Mouse (Mus musculus) MEL (cell line): ENCODE measurements around the gene Entr1. TPM values are rescaled to one million over a fixed set of nuclear protein-coding genes. Genes with fewer than 3 reads are reported as not detected.

Experiments used
- DNase-seq: peaks from one replicate; pipeline ENCODE4 v3.0.0; 2011; ENCODE audit warnings: low read depth, low spot score
- H3K27ac ChIP-seq: 2 replicates; pipeline ENCODE4 v1.5.1; 2012; ENCODE audit warnings: low read depth, mild to moderate bottlenecking, control low read depth, low read length, moderate library complexity; ENCODE audit not compliant: control insufficient read depth
- H3K27me3 ChIP-seq, 2 experiments: fragments of 150-350 bp in 1 of 2; sonication (generic) in 1 of 2; 2 replicates each; pipeline ENCODE4 v1.6.1; 2012; ENCODE audit warnings: low read length in 2 of 2, mild to moderate bottlenecking in 2 of 2, improper control_type of control experiment in 1 of 2, moderate library complexity in 1 of 2; ENCODE audit not compliant: insufficient read depth in 2 of 2, control insufficient read depth in 1 of 2
- H3K36me3 ChIP-seq, 2 experiments: 2 replicates each; pipeline ENCODE4 v1.6.1; 2012 to 2014; ENCODE audit warnings: low read length in 2 of 2, improper control_type of control experiment in 1 of 2, inconsistent platforms in 1 of 2, mild to moderate bottlenecking in 1 of 2; ENCODE audit not compliant: insufficient read depth in 2 of 2, control insufficient read depth in 1 of 2
- H3K4me1 ChIP-seq, 2 experiments: fragments of 150-350 bp in 1 of 2; sonication (generic) in 1 of 2; 2 replicates each; pipeline ENCODE4 v1.6.1; 2012; ENCODE audit warnings: low read length in 2 of 2, improper control_type of control experiment in 1 of 2, mild to moderate bottlenecking in 1 of 2; ENCODE audit not compliant: insufficient read depth in 2 of 2, control insufficient read depth in 1 of 2
- H3K4me3 ChIP-seq, 2 experiments: fragments of 150-350 bp in 1 of 2; sonication (generic) in 1 of 2; 2 replicates each; pipeline ENCODE4 v1.5.1; 2012; ENCODE audit warnings: low read depth in 2 of 2, low read length in 2 of 2, mild to moderate bottlenecking in 2 of 2, moderate library complexity in 2 of 2, control low read depth in 1 of 2, improper control_type of control experiment in 1 of 2; ENCODE audit not compliant: control insufficient read depth in 1 of 2, insufficient read depth in 1 of 2
- H3K79me2 ChIP-seq: 2 replicates; pipeline ENCODE4 v1.6.1; 2012; ENCODE audit warnings: mild to moderate bottlenecking, low read length, moderate library complexity; ENCODE audit not compliant: control insufficient read depth, poor library complexity, insufficient read depth
- H3K9ac ChIP-seq: 2 replicates; pipeline ENCODE4 v1.6.1; 2012; ENCODE audit warnings: low read depth, mild to moderate bottlenecking, control low read depth, low read length, moderate library complexity; ENCODE audit not compliant: control insufficient read depth, poor library complexity, severe bottlenecking
- H3K9me3 ChIP-seq: fragments of 150-350 bp; sonication (generic); replicated peaks from 2 replicates; pipeline ENCODE4 v1.6.1; 2012; ENCODE audit warnings: mild to moderate bottlenecking, low read length, improper control_type of control experiment, moderate library complexity; ENCODE audit not compliant: insufficient read depth
- CHD1 ChIP-seq: IDR thresholded peaks from 2 replicates; pipeline ENCODE4 v1.6.1; 2012; ENCODE audit warnings: low read depth, mild to moderate bottlenecking, inconsistent platforms, low read length, improper control_type of control experiment
- CHD2 ChIP-seq: IDR thresholded peaks from 2 replicates; pipeline ENCODE4 v1.6.1; 2011; ENCODE audit warnings: low read length, improper control_type of control experiment
- ELF1 ChIP-seq: IDR thresholded peaks from 2 replicates; pipeline ENCODE4 v1.6.1; 2014; ENCODE audit warnings: low read depth, mild to moderate bottlenecking, inconsistent platforms, low read length, improper control_type of control experiment, moderate library complexity
- EP300 ChIP-seq, 2 experiments: IDR thresholded peaks; 2 replicates each; pipeline ENCODE4 v1.6.1; 2011; ENCODE audit warnings: improper control_type of control experiment in 2 of 2, low read length in 2 of 2, low read depth in 1 of 2, mild to moderate bottlenecking in 1 of 2
- ETS1 ChIP-seq: IDR thresholded peaks from 2 replicates; pipeline ENCODE4 v1.6.1; 2012; ENCODE audit warnings: low read depth, mild to moderate bottlenecking, inconsistent platforms, low read length, improper control_type of control experiment, moderate library complexity
- GABPA ChIP-seq: IDR thresholded peaks from 2 replicates; pipeline ENCODE4 v1.6.1; 2012; ENCODE audit warnings: low read depth, mild to moderate bottlenecking, inconsistent platforms, low read length, improper control_type of control experiment, moderate library complexity
- GATA1 ChIP-seq: IDR thresholded peaks from 2 replicates; pipeline ENCODE4 v1.6.1; 2011; ENCODE audit warnings: low read depth, low read length, improper control_type of control experiment
- HCFC1 ChIP-seq: IDR thresholded peaks from 2 replicates; pipeline ENCODE4 v1.6.1; 2012; ENCODE audit warnings: low read depth, mild to moderate bottlenecking, inconsistent platforms, low read length, improper control_type of control experiment, moderate library complexity
- MAFK ChIP-seq: IDR thresholded peaks from 2 replicates; pipeline ENCODE4 v1.6.1; 2011; ENCODE audit warnings: low read depth, mild to moderate bottlenecking, low read length, improper control_type of control experiment, borderline replicate concordance
- MAX ChIP-seq: IDR thresholded peaks from 2 replicates; pipeline ENCODE4 v1.6.1; 2011; ENCODE audit warnings: low read length, improper control_type of control experiment
- MEF2A ChIP-seq: IDR thresholded peaks from 2 replicates; pipeline ENCODE4 v1.6.1; 2014; ENCODE audit warnings: low read depth, mild to moderate bottlenecking, inconsistent platforms, low read length, improper control_type of control experiment; ENCODE audit not compliant: poor library complexity, insufficient replicate concordance, severe bottlenecking; ENCODE audit errors: extremely low read depth
- MYB ChIP-seq: IDR thresholded peaks from 2 replicates; pipeline ENCODE4 v1.6.1; 2011; ENCODE audit warnings: mild to moderate bottlenecking, low read depth, low read length, improper control_type of control experiment
- NRF1 ChIP-seq: IDR thresholded peaks from 2 replicates; pipeline ENCODE4 v1.6.1; 2014; ENCODE audit warnings: low read depth, mild to moderate bottlenecking, inconsistent platforms, low read length, improper control_type of control experiment, moderate library complexity; ENCODE audit not compliant: poor library complexity, insufficient read depth, severe bottlenecking
- POLR2A ChIP-seq, 2 experiments: IDR thresholded peaks; 2 replicates each; pipeline ENCODE4 v1.6.1; 2011 to 2012; ENCODE audit warnings: low read length in 2 of 2, mild to moderate bottlenecking in 2 of 2, control low read depth in 1 of 2, improper control_type of control experiment in 1 of 2, low read depth in 1 of 2, moderate library complexity in 1 of 2; ENCODE audit not compliant: control insufficient read depth in 1 of 2, insufficient read depth in 1 of 2, poor library complexity in 1 of 2
- POLR2AphosphoS5 ChIP-seq: IDR thresholded peaks from 2 replicates; pipeline ENCODE4 v1.6.1; 2012; ENCODE audit warnings: low read depth, borderline replicate concordance, mild to moderate bottlenecking, inconsistent platforms, low read length, moderate library complexity, mixed read lengths
- TAL1 ChIP-seq: IDR thresholded peaks from 2 replicates; pipeline ENCODE4 v1.6.1; 2012; ENCODE audit warnings: mild to moderate bottlenecking, inconsistent platforms, low read length, moderate library complexity, mixed read lengths
- TBP ChIP-seq: IDR thresholded peaks from 2 replicates; pipeline ENCODE4 v1.8.0; 2011; ENCODE audit warnings: low read depth, low read length, improper control_type of control experiment
- TCF12 ChIP-seq: IDR thresholded peaks from 2 replicates; pipeline ENCODE4 v1.6.1; 2014; ENCODE audit warnings: low read depth, mild to moderate bottlenecking, inconsistent platforms, low read length, improper control_type of control experiment, moderate library complexity
- ZC3H11A ChIP-seq: IDR thresholded peaks from 2 replicates; pipeline ENCODE4 v1.6.1; 2012; ENCODE audit warnings: low read depth, mild to moderate bottlenecking, inconsistent platforms, low read length, improper control_type of control experiment
- ZMIZ1 ChIP-seq: IDR thresholded peaks from 2 replicates; pipeline ENCODE4 v1.6.1; 2012; ENCODE audit warnings: low read depth, mild to moderate bottlenecking, inconsistent platforms, low read length, improper control_type of control experiment, moderate library complexity
- ZNF384 ChIP-seq: IDR thresholded peaks from 2 replicates; pipeline ENCODE4 v1.6.1; 2012; ENCODE audit warnings: low read depth, mild to moderate bottlenecking, inconsistent platforms, low read length, improper control_type of control experiment
- polyA plus RNA-seq, 2 experiments: library from polyadenylated mRNA; stranded (reverse) in 1 of 2; unstranded in 1 of 2; fragments of >175 nt in 1 of 2; fragments of >200 nt in 1 of 2; gene quantifications; 2 replicates each; pipeline versions ENCODE4 v1.2.1 to v1.2.4; 2012; ENCODE audit warnings: low replicate concordance in 2 of 2, low read depth in 1 of 2; ENCODE audit not compliant: insufficient read length in 2 of 2, insufficient read depth in 1 of 2, missing spikeins in 1 of 2
- total RNA-seq: library from RNA; depleted of rRNA; stranded (reverse); fragments of 300-350 nt; gene quantifications from 2 replicates; pipeline ENCODE4 v1.2.3, GENCODE M21; 2012

Gene Entr1
- total and polyA plus RNA-seq, 3 experiments: 63.6 to 71.1 TPM; not detected in 1

DNA sequence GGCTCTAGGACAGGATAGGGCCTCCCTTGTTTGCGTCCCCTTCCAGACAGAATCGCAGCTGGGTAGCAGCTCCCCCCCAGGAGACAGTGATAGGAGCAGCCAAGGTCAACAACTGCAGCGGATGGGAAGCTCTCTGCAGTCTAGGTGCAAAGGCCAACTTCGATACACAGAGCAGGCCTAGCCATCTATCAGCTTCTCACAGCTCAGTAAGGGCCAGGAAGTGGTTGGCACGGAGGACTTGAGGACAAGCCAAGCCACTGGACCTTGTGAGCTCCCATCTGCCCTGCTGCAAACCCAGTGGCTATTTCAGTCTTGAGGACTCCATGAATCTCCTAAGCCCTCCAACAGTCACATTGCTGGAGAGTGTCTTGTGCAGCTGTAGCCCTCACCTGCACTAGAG, 10.5 kb upstream of the Entr1 start:
- Histone ChIP-seq H3K9ac (no peak overlapping the region), H3K4me1 (no peaks in the 10 kb centered on the region), H3K4me3 (no peak overlapping the region), H3K36me3 (peaks cover 0 to 16% of the 10 kb centered on the region in 2 experiments; a peak in 2 of 4 replicates), H3K27me3 (no peaks in the 10 kb centered on the region), H3K27ac (no peak overlapping the region), H3K79me2 (no peaks in the 10 kb centered on the region; the same call in 1 of the 2 replicates), H3K9me3 (no peaks in the 10 kb centered on the region)
- DNase-seq: no peak
- no peak for TF ChIP-seq TCF12
- TF ChIP-seq GATA1: no peak
- TF ChIP-seq MAX: no peak
- no peak for TF ChIP-seq ZMIZ1
- no peak for TF ChIP-seq ZNF384
- TF ChIP-seq TAL1: no peak
- TF ChIP-seq POLR2AphosphoS5: no peak
- TF ChIP-seq TBP: no peak
- TF ChIP-seq GABPA: no peak
- no peak for TF ChIP-seq MAFK
- no peak for TF ChIP-seq NRF1
- no peak for TF ChIP-seq CHD2
- no peak for TF ChIP-seq ZC3H11A
- TF ChIP-seq HCFC1: no peak
- TF ChIP-seq EP300 (IDR thresholded peaks at IDR 0.05; ENCODE audit: low read depth in 1 of 2, low read length in 2 of 2): no peak
- TF ChIP-seq MEF2A: no peak
- no peak for TF ChIP-seq MYB
- TF ChIP-seq CHD1: no peak

- no peaks in the 10 kb centered on the region for H3K9me3 ChIP-seq
- TF ChIP-seq ETS1 (no peak), ELF1 (no peak), ZNF384 (no peak), POLR2AphosphoS5 (no peak), POLR2A (IDR thresholded peaks at IDR 0.05; ENCODE audit: control insufficient read depth in 1 of 2, insufficient read depth in 1 of 2, low read depth in 1 of 2, low read length in 2 of 2, poor library complexity in 1 of 2) (0 out of 4 replicates have a peak, but pooled peaks of 1 of the 2 experiments have one; percentile 21)
- H3K36me3 ChIP-seq: peaks cover 0 to 18% of the 10 kb centered on the region in 2 experiments; a peak in 2 of 4 replicates
- no peak overlapping the region for H3K27ac ChIP-seq
- no peak overlapping the region for H3K9ac ChIP-seq
- H3K27me3 ChIP-seq: no peaks in the 10 kb centered on the region
- H3K79me2 ChIP-seq: no peaks in the 10 kb centered on the region
- DNase-seq: no peak
- H3K4me3 ChIP-seq: no peak overlapping the region
- H3K4me1 ChIP-seq: no peaks in the 10 kb centered on the region
These were observed 9.9 kb upstream of the Entr1 start for GRCm38 (mm10) chr2:26398978-26399377.
